Mouse (Mus musculus): ENCODE measurements around the gene Aff4.
"Not testable (repeated sequence)": the region's sequence is repeated elsewhere in the genome, so short reads cannot be mapped to it uniquely, and the experiment has no call there.

Aff4 gene

DNA sequence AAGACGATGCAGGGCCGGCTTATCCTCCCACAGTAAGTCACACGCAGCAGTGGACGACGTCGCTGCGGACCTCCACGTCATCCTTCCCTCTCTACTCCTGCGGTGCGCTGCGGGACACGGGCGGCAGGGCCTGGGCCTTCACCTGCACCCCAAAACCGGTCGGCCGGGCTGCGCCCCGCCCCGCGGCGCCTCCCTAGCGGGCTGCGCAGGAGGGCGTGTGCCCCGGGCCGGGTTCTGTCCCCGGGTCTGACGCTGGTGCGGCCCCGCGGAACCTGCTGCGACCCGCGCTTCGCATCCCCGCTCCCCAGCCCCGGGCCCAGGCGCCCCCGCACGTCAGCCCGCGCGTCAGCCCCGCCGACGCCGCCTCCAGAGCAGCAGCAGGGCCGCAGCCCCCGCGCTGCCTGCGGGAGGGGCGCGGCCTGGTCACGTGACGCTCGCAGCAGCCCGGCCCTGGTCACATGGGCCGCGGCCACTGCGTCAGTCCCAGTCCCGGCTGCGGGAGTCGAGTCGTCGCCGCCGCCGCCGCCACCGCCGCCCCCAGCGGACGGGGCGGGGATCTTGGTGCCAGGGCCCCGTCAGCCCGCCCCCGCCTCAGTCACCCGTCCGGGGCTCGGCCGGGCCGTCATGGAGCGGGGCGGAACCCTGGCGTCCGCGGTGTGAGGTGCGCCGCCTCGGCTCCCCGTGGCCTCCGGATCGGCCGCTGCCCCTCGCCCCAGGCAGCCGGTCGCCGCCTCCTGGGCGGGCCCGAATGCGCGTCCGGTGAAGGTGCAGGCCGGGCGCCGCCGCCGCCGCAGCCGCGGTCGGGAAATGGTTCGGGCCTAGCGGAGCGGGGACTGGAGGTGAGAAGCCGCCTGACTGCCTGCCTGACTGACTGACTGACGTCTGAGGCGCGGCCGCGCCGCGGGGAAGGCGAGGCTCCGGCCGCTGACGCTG lies at the start of gene Aff4:
Aff4 (plus strand) TSS at position 543 of the 933 bp plus-strand sequence.
- peak; percentile 86 to 89 for DNase-seq

DNA sequence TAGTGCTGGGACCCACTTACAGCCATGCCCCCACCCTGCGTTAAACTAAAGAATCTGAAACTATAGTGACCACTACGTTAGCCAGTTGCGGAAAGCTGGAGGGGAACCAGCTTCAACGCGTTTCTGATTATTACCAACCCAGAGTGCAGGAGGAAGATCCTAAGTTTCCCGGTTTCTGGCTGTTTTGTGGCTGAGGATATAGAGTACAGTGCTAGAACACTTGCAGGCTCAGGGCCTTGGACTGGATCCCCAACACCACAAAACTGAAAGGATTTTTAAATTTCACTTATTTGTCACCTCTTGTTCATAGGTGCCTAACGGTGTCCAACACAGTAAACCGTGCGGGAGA lies 49.5 kb upstream of the Aff4 start:
- DNase-seq, result peak in 1 of 2 experiments; percentile 8

DNA sequence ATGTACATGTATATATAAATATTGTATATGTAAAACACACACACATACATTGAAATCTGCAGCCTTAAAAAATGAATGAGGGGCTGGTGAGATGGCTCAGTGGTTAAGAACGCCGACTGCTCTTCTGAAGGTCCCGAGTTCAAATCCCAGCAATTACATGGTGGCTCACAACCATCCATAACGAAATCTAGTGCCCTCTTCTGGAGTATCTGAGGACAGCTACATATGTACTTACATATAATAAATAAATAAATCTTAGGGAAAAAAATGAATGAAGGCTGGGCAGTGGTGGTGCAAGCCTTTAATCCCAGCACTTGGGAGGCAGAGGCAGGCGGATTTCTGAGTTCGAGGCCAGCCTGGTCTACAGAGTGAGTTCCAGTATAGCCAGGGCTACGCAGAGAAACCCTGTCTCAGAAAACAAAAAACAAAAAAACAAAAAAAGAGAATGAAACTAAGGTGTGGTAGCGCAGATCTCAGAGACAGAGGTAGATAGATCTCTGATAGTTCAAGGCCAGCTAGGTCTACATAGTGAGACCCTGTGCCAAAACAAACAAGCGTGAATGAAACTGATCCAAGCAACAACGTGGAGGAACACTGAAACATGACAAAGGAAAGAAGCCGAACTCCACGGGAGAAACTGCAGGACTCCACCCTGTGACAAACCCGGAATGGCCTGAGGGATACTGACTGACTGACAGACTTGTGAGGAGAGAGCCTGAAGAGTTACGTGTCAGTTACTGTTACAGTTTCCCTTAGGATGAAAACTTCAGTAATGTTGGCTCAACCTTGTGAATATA lies 46.4 kb upstream of the Aff4 start:
- DNase-seq, result no peak

DNA sequence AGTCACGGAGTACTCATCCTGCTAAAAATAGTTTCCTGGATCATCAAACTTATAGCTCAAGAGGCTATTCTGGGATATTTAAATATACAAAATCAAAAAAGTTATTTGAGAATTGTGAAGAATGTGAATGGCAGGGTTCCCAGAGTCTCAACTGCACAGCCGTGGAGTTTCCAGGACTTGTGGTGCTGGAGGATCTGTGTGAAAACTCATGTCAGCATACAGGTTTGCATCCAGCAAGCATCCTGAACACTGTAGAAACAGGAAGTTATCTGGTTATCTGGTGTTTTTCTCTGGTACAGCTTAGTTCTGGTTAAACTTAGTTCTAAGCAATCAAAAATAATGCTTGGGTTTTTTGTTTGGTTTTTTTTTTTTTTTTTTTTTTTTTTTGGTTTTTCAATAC lies 43.7 kb upstream of the Aff4 start:
- DNase-seq, result no peak

DNA sequence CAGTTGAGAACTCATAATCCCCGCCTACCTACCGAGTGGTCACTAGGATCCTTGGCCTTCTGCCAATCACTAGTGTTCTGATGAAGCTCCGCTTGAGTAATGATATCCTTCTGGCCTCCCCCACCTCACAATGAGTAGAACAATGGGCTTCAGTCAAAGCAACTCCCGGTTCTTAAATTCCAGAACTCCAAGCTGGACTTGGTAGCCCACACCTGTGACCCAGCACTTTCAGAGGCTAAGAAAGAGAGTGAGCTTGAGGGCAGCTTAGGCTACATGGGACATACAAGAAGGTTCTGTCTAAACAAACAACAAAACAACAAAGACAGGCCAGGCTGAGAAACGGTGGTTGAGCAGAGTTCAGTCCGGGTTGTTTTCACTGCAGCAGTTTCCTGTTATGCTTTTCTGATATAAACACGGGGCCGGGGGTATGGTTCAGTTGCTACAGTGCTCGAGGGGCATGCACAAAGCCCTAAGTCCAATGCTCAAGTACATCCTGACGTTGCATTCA lies 43.0 kb upstream of the Aff4 start:
- DNase-seq, result no peak

DNA sequence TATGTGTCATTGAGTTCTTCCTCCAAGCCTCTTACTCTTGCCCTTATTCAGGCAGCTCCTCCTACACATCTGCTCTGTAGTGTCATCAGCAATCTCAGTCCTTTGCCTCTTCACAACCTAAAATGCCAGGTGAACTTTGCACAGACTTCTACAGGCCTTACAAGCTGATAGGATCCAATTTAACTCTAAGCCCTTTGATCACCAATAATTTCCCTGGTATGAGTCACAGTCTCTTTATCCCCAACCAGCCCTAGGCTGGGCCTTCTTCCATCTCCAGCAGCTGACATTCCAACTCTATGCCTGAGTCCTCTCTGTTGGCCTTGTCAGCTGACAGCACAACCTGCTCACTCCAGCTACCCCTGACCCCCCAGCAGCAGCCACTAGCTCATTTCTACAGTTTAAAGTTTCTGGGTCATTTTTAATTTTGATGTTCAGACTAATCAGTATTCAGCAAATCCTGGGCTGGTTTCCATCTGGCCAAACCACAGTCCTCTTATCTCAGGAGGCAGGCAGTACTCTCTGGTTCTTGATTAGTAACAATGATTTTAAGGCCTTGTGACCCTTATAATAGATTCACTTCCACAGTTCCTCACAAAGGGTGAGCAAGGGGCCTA lies 42.3 kb upstream of the Aff4 start:
- no peak for DNase-seq

DNA sequence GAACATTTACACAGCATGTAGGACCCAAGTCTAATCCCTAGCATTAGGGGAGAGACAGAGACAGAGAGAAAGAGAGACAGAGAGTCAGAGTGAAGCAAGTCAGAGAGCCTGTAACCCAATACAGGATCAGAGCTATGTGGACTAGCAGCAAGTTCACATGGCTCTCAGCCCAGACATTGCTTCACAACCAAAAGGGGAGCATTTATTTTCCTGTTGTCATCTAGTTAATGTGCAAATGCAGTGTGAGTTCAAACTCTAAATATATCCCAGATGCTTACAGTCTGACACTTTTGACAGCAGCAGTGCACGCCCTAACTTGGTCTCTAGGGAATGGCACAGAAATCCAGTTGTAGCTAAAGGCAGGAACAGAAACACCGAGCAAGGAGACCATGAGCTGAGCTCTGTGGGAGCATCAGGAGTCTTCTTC lies 41.7 kb upstream of the Aff4 start:
- no peak for DNase-seq

DNA sequence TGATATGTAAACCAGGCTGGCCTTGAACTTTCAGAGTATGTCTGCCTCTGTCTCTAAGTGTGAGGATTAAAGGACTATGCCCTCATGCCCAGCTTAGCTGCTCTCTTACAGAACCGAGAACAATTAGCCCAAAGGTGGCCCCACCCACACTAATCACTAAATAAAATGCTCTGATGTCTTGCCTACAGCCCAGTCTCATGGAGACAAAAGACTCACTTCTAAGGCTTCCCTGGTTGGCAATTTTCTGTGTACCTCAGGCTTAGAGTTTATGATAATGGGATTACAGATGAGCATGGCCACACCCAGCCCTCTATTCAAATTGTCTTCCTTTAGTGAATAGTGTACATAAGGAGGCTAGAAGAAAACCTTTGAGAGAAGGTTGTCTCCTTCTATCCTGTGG lies 39.2 kb upstream of the Aff4 start:
- no peak for DNase-seq

DNA sequence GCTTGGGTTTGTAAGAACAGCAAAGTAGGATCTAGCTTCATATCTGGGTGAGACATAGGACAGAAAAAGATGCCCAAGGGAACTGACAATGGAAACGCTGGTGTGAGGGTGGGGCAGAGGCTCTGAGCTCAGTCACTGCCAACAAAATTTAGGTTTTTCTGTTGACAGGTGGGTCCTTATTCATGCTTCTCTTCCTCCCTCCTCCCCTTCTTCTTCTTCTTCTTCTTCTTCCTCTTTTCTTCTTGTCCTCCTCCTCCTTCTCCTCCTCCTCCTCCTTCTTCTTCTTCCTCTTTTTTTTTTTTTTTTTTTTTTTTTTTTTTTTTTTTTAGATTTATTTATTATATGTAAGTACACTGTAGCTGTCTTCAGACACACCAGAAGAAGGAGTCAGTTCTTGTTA lies 37.8 kb upstream of the Aff4 start:
- not testable (repeated sequence) for DNase-seq

DNA sequence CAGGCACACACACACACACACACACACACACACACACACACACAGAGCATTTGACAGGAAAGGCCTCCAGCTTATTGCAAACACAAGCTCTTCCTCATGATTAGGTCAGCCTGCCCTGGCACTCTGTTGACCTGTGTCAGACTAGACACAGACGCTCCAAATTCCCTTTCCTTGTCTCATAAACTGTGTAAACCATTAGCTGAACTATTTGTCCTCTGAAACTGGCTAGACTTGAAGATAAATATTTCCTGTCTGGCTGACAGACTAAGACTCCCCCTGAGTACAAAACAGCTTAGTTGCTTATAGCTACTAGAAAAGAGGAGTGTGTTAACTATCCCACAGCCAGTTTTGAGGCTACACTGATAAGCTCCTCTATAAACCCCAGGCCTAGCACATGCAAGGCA lies 35.9 kb upstream of the Aff4 start:
- no peak for DNase-seq

DNA sequence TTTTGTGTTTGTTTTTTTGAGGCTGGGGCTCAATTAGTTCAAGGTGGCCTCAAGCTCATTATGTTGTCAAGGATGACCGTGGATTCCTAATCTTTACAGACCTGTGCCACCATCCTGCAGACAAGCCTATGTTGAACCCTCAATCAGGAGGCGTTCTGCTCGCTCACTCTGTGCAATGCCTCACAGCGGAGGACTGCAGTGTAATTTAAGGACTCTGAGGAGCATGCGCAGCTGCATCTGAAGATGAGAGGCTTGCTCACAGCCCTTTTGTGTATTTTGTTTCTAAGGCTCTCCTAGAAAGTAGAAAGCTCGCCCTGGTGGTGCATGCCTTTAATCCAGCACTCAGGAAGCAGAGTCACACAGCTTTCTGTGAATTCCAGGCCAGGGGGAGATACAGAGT lies 33.6 kb upstream of the Aff4 start:
- no peak for DNase-seq

DNA sequence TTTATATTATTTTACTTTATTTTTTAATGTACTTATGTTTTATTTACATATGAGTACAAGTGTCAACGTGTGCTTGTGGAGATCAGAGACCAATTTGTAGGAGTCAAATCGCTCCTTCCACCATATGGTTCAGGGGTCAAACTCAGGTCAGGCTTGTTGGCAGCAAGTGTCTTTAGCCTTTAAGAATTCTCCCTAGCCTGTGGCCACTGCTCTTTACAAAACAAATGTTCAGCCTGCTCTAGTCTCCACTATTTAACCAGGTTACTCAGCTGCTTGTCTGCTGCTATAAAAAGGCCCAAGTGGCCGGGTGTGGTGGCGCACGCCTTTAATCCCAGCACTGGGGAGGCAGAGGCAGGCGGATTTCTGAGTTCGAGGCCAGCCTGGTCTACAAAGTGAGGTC lies 32.6 kb upstream of the Aff4 start:
- no peak for DNase-seq

DNA sequence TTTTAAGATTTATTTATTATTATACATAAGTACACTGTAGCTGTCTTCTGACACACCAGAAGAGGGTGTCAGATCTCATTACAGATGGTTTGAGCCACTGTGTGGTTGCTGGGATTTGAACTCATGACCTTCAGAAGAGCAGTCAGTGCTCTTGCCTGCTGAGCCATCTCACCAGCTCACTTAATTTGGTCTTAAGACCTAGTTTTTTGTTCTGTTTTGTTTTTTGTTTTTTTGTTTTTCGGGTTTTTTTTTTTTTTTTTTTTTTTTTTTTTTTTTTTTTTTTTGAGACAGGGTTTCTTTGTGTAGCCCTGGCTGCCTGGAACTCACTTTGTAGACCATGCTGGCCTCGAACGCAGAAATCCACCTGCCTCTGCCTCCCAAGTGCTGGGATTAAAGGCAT lies 32.1 kb upstream of the Aff4 start:
- DNase-seq, result not testable (repeated sequence)

DNA sequence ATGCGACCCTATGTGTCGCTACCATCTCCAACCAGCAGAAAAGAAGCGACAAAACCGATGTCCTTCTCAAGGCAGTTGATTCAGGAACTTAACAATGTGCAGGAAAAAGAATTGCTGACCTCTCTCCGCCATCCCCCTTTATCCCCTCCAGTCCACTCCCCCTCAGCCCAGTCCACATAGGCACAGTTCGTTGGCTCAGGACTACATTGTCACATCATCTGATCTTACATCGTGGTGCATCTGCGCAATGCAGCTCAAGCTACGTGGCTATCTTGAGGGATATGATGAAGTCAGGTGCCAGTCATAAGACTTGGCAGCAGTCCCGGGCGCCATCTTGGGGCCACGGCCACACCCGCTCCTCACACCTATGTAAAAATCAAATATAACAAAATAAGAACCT lies 30.8 kb upstream of the Aff4 start:
- DNase-seq, result not testable (repeated sequence)

DNA sequence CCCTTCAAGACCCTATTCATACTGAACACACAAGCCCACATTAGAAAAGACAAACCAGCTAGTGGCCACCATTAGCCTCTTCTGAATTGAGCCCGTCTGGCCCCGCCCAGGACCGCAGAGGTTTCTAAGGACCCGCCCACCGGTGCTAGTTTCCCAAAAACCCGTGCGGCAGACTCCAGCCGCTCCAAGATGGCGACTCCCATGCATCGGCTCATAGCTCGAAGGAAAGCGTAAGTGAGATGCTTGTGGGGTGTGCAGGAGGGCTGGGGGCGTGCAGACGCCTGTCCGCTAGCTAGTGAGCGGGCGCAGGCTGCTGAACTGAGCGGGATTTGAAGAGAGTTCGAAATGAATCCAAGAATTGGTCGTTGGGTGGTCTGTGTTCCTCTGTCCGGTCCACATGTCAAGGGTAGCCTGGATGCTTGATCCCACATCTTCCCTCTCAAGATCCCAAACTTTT lies 26.1 kb upstream of the Aff4 start, which contains the start of gene Zcchc10:
Zcchc10 (plus strand) TSS at position 168 of the 457 bp plus-strand sequence.
- peak; percentile 81 to 84 for DNase-seq

DNA sequence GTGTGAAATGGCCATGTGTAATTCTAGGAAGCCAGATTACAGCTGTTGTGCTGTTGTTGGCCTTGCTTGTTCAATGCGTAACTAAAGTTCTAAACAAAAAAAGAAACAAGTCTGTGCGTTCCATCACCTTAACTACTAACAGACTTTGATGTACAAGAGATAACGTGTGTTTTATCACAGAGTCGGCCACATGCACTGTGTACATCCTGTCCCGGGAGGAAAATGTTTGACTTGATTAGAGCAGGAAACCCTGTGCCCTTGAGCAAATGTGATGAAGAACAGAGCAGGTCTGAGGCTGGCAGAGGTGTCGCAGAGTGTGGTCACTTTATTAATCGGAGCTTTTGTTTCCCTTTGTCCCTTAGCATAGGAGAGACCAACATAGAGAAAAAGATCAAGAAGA lies 20.3 kb upstream of the Aff4 start:
- DNase-seq, result no peak

DNA sequence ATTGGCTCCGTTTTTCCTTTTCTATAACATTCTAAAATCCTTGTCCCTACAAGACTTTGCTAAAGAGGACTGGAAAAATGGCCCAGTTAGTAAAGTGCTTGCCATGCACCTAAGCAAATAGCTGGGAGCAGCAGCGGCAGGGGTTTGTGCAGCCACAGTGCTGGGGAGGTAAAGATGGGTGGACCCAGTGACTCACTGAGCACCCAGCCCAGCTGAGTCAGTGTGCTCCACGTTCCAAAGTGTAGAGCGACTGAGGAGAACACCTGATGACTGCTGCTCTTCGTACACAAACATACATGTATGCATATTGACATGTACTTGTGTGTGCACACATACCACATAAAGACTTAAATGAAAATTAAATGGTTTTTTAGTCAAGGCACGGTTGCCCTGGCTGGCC lies 19.5 kb upstream of the Aff4 start:
- no peak for DNase-seq

DNA sequence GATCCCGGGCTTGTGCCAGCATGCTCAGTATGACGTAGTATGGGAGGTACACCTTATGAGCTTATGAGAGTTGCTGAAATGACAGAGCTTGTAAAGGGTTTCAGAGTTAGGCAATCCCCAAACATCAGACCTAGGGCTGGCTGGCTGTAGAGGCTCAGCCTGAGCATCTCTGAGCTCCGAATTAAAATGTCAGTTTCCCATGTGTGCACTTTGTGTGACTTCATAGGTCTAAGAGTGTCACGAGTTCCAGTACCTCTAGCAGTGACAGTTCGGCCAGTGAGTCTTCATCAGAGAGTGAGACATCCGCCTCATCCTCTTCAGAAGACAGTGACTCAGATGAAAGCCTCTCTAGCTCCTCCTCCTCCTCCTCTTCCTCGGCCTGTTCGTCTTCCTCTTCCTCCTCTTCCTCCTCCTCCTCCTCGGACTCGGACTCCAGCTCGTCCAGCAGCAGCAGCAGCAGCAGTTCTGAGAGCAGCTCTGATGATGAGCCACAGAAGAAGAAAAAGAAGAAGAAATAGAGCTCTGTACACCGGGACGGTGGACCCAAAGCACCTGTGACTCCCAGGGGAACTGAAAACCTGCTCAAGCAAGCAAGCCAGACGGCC lies 18.5 kb upstream of the Aff4 start:
- DNase-seq, result no peak

DNA sequence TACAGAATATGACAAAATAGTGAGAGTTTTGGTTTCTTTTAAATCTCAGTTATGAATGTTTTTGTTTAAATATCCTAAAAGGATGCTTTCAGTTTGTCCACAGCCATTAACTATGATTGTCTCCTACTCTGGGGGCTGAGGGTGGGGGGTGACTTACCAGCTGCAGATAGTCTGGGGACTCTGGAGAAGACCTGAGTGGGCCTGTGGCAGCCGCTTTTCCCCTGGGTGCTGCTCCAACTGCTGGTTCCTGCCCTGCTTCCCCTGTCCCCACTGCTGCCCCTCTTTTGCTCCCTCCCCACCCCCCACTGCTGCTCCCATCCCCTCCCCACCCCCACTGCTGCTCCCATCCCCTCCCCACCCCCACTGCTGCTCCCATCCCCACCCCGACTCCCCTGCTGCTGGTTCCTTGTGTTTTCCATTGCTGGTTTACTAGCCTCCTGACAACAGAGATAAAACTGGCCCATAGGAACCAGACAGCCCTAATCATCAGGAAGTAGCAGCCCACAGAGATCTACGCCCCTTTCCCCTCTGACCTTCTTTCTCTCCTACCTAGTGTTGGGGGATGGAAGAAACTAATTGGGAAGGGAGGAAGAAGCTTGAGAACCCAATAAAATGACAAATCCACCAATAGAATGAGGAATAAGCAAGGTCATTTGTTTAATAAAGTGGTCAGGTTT lies 15.0 kb upstream of the Aff4 start:
- no peak for DNase-seq

DNA sequence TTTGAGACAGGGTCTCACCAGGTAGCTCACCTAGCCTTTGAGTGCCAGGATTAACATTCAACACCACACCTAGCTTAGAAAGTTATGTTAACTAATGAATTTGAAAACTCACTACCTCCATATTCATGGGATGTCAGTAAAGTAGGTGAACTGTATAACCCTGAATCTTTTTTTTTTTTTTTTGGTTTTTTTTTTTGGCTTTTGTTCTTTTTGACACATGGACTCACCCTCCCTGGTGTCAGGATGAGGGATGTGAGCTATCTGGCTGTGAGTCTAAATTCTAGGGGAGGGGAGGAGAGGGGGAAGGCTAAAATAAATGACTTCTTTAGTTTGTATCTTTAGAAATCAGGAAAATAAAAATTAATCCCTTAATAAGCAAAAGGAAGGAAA lies 14.5 kb upstream of the Aff4 start:
- DNase-seq, result no peak

DNA sequence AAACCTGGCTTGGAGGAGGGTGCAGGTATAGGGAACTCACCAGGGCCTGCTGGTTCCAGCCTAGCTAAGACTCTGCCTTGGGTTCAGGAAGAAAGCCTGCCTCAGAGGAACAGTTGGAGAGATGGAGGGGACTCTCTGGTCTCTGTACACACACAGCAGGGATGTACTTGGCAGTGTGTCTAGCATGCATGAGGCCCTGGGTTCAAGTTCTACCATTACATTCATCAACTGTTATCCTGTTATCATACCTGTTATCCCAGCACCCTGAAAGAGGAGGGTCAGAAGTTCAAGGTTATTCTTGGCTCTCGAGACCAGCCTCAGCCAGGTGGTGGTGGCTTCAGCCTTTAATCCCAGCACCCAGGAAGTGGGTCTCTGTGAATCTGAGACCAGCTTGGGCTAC lies 13.7 kb upstream of the Aff4 start:
- no peak for DNase-seq

DNA sequence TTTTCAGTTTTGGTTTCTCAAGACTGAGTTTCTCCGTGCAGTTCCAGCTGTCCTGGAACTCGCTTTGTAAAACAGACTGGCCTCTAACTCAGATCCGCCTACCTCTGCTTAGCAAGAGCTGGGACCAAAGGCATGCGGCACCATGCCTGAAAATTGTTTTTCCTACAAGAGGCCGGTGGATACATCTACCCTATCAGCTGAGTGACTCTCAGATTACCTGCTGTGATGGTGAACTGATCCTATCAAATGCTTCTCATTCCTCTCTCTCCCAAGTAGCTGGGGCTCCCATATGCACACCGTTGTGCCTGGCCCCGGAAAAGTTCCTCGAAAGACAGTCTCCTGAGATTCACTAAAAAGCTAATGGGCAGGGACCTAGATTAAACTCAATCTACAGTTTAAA lies 12.9 kb upstream of the Aff4 start:
- DNase-seq, result no peak
